Mouse (Mus musculus) heart, embryonic 16.5 days (tissue): ENCODE data around the gene Ankrd13b. TPM values are rescaled to one million over a fixed set of nuclear protein-coding genes. Genes with fewer than 3 reads are reported as not detected.

Experiments used
- ATAC-seq: fragments of 200-750 bp; cut with Nextera tagmentation; replicated peaks from 2 replicates; pipeline ENCODE4 v1.8.0; 2017; ENCODE audit warnings: moderate number of reproducible peaks; ENCODE audit not compliant: insufficient read depth, low FRiP score; ENCODE audit errors: extremely low read depth
- H3K27ac ChIP-seq: fragments of 300-500 bp; sonication (generic); 2 replicates; pipeline ENCODE4 v1.5.1; 2014; ENCODE audit warnings: mild to moderate bottlenecking, low read length, control low read depth, moderate library complexity
- H3K27me3 ChIP-seq: fragments of 300-500 bp; sonication (generic); 2 replicates; pipeline ENCODE4 v1.6.1; 2014; ENCODE audit warnings: low read length, mixed read lengths; ENCODE audit not compliant: control insufficient read depth, insufficient read depth
- H3K36me3 ChIP-seq: fragments of 300-500 bp; sonication (generic); 2 replicates; pipeline ENCODE4 v1.6.1; 2014; ENCODE audit not compliant: control insufficient read depth, insufficient read depth
- H3K4me1 ChIP-seq: fragments of 300-500 bp; sonication (generic); 2 replicates; pipeline ENCODE4 v1.6.1; 2014; ENCODE audit warnings: low read length, mixed read lengths; ENCODE audit not compliant: control insufficient read depth, insufficient read depth
- H3K4me2 ChIP-seq: fragments of 300-500 bp; sonication (generic); 2 replicates; pipeline ENCODE4 v1.6.1; 2014; ENCODE audit warnings: low read depth, mild to moderate bottlenecking, control low read depth, low read length
- H3K4me3 ChIP-seq: fragments of 300-500 bp; sonication (generic); 2 replicates; pipeline ENCODE4 v1.5.1; 2014; ENCODE audit warnings: mild to moderate bottlenecking, control low read depth, low read length
- H3K9ac ChIP-seq: fragments of 300-500 bp; sonication (generic); 2 replicates; pipeline ENCODE4 v1.6.1; 2014; ENCODE audit warnings: low read length, control low read depth
- H3K9me3 ChIP-seq: fragments of 300-500 bp; sonication (generic); replicated peaks from 2 replicates; pipeline ENCODE4 v1.6.1; 2016; ENCODE audit warnings: low read length; ENCODE audit not compliant: control insufficient read depth
- WGBS: fragments of 180-500 bp; shearing (Covaris S2); extraction: QIAGEN DNeasy Blood & Tissue Kit; methylation state at CpG from one replicate; pipeline ENCODE4 v1.1.7; 2014; 5-methylcytosine and 5-hydroxymethylcytosine counted together
- polyA plus RNA-seq: library from polyadenylated mRNA; unstranded; fragments of >200 nt; fragmentation: Nextera tagmentation; extraction: Ambion mirVana; gene quantifications from 2 replicates; pipeline ENCODE4 v1.2.1, GENCODE M21; 2015

The Ankrd13b gene
- polyA plus RNA-seq, 1 experiment from 2014 or later: 2.0 TPM

DNA sequence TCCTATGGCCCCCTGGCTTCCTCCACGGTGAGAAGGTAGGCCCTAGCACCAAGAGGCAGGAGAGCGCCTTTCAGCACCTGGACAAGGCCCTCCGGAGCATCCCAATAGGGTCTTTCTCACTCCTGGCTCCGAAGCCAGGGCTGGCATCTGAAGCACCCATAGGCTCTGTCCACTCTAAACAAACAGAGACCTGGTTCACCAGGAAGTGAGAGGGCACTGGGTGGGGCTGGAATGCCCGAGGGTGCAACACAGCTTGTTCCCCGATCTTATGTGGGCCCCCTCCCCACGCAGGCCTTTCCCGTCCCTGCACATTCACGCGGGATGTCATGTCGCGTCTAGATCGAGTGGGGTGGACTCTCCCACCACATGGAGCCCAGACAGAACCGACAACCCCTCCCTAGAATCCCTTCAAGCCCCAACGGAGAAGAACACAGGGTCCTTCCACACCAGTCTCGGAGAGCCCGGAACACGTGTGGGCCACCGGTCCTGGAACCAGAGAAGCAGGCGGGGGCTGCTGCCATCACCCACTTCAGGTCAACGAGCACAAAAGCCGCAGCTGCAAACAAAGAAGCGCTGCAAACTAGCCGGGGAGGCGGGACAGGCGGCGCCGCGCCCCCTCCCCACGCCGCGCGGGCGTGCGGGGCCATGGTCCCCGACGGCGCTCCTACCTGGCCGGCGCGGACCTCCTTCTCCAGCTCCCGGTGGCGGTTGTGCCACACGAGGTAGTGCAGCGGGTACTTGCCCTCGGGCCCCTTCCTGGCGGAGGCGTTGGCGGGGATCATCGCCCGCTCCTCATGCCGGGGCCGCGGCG, 502 bp downstream of the Ankrd13b start:
- Histone ChIP-seq H3K27ac (no peak overlapping the region), H3K4me2 (peak overlapping the region; percentile 99), H3K4me1 (peaks cover 45% of the 10 kb centered on the region), H3K36me3 (no peaks in the 10 kb centered on the region), H3K4me3 (peak overlapping the region; percentile 87), H3K9ac (peak overlapping the region; percentile 89), H3K27me3 (no peaks in the 10 kb centered on the region), H3K9me3 (no peaks in the 10 kb centered on the region)
- no peak for ATAC-seq
- WGBS: 5% methylated on average over 50 of the region's 55 CpGs

DNA sequence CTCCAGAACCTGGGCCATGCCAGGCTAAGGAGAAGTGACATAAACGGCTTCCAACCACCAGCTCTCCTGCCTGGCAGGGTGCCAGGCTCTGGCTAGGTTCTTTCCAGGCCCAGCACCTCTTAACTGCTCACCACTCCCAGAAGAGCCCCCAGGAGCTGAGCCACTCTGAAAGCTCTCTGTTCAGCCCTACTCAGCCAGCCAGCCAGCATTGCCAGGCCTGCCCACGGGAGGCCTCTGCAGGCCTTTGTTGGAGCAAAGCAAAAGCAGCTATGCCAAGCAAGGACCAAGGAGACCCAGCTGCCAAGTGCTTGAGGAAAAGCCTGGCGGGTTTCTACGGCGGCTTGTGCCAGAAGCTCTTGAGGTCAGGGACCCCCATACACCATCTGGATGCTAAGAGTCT, 2.7 kb downstream of the Ankrd13b start:
- H3K4me1 ChIP-seq: peaks cover 40% of the 10 kb centered on the region
- no peaks in the 10 kb centered on the region for H3K27me3 ChIP-seq
- no peak overlapping the region for H3K9ac ChIP-seq
- no peak overlapping the region for H3K4me3 ChIP-seq
- no peak overlapping the region for H3K27ac ChIP-seq
- no peak for ATAC-seq
- no peaks in the 10 kb centered on the region for H3K9me3 ChIP-seq
- WGBS: 55% methylated on average over 5 of the region's 5 CpGs
- H3K36me3 ChIP-seq: no peaks in the 10 kb centered on the region
- 0 out of 2 replicates have a peak overlapping the region, but pooled peaks have one; percentile 3 for H3K4me2 ChIP-seq

DNA sequence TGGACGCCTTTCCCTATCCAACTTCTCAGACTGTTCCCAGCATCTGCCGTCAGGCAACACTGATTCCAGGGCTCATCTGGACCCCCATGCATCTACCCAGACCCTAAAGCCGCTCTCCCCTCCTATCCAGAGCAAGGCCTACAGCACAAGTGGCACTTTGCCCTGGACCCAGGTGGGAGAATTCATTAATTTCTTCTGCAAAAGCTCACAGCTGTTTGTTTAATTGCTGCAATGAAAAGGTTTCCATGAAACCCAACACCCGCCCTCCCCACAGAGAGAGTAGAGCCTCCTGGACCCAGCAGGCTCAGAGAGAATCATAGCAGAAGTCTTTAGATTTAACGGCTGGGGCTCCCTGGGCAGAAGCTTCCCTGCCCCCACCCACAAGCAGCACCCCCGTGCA, 4.2 kb downstream of the Ankrd13b start:
- no peak for ATAC-seq
- WGBS: 77% methylated on average over 6 of the region's 6 CpGs
- Histone ChIP-seq H3K4me3 (no peak overlapping the region), H3K4me2 (no peak overlapping the region), H3K9ac (no peak overlapping the region), H3K27ac (no peak overlapping the region), H3K36me3 (no peaks in the 10 kb centered on the region), H3K27me3 (no peaks in the 10 kb centered on the region), H3K4me1 (peaks cover 29% of the 10 kb centered on the region), H3K9me3 (no peaks in the 10 kb centered on the region)

DNA sequence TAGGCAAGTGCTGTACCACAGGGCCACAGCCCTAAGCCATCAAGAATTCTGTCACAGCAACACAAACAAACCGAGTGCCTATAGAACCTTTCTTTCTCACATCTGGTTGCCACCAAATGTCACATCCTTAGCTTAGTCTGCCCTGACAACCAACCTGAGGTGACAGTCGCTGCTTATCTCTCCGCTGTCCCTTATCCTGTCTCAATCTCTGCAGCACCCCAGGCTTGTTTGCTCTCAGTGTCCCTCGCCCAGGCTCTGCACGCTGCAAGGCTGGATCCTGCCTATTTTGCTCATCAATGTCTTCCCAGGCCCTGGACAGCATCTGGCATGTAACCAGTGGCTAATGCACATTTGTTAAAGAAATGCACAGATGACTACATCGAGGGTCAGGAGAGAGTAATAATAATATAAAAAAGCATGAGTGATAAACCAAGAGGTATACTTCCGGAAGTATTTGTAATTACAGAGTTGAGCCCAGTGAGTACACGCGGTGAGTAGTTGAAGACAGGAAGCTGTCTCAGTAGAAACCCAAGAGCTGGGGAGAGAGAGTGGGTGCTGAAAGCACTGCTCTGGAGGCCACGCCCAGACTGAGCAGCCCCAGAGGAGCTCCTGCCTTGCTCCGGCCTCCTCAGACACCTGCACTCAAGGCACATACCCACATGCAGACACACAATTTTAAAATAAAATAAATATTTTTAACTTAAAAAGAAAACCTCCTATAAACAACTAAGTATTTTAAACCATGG, 5.8 kb downstream of the Ankrd13b start:
- ATAC-seq: no peak
- no peak overlapping the region for H3K27ac ChIP-seq
- H3K4me1 ChIP-seq: peaks cover 21% of the 10 kb centered on the region
- no peaks in the 10 kb centered on the region for H3K9me3 ChIP-seq
- H3K4me3 ChIP-seq: no peak overlapping the region
- WGBS: 35% methylated on average over 11 of the region's 11 CpGs
- no peak overlapping the region for H3K4me2 ChIP-seq
- H3K27me3 ChIP-seq: no peaks in the 10 kb centered on the region
- H3K9ac ChIP-seq: no peak overlapping the region
- H3K36me3 ChIP-seq: no peaks in the 10 kb centered on the region

DNA sequence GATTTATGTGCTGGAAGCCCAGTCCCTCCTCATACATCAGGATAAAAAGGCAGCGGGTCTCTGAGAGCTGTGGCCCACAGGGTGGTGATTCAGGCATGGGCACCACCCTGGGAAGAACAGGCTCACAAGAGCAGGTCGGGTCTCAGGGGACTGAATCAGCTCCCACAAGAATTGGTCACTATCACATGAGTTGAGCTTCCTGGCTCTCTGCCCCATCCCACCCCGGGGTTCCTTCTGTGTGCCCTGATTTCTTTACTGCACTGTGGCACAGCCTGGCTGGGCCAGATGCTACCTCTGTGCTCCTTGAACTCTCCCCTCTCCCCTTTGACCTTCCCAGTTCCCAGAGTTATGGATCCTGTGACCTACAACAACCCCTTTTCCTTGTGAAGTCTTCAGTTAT, 6.4 kb downstream of the Ankrd13b start:
- 62% methylated on average over 3 of the region's 3 CpGs for WGBS
- no peak overlapping the region for H3K4me3 ChIP-seq
- H3K4me1 ChIP-seq: peaks cover 15% of the 10 kb centered on the region
- no peak for ATAC-seq
- no peak overlapping the region for H3K9ac ChIP-seq
- H3K27ac ChIP-seq: no peak overlapping the region
- no peaks in the 10 kb centered on the region for H3K27me3 ChIP-seq
- H3K9me3 ChIP-seq: no peaks in the 10 kb centered on the region
- no peak overlapping the region for H3K4me2 ChIP-seq
- H3K36me3 ChIP-seq: no peaks in the 10 kb centered on the region

DNA sequence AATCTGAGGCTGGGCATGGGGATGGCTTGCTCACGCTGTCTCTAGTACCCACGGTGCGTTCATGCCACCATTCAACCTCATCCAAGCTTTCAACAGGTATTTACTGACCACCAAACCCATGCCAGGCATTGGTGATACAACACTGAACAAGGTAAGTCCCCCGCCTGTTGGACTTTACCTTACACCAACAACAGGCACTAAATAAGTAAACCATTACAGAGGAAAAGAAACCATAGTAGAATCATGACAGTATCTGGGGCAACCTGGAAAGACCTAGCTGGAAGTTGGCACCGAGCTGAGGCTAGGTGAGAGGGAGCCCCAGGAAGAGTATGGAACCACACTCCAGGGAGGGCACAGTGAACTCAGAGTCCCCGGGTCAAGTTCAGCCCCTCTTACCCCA, 12.6 kb downstream of the Ankrd13b start:
- Histone ChIP-seq H3K36me3 (peaks cover 4% of the 10 kb centered on the region), H3K9me3 (no peaks in the 10 kb centered on the region), H3K4me3 (no peak overlapping the region), H3K27ac (no peak overlapping the region), H3K9ac (no peak overlapping the region), H3K27me3 (no peaks in the 10 kb centered on the region), H3K4me2 (no peak overlapping the region), H3K4me1 (no peaks in the 10 kb centered on the region)
- no peak for ATAC-seq
- WGBS: 84% methylated on average over 6 of the region's 6 CpGs

DNA sequence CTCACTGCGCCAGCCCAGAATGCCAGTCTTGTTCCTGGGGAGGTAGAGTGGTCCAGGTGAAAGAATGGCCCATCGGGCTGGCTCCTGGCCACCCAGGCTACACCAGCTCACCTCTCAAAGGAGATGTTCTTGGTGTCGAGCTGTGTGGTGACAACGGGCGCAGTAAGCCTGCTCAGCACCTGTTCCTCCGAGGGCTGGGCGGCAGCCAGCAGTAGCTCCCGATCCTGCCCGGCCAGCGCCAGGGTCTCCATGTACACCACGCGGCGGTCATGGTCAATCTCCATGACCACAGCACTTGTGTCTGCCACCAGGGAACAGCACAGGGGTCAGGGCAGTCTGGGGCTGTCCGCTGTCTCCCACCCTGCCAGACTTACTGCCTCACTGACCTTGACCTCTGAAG, 13.3 kb downstream of the Ankrd13b start:
- Histone ChIP-seq H3K4me2 (no peak overlapping the region), H3K27me3 (no peaks in the 10 kb centered on the region), H3K9me3 (no peaks in the 10 kb centered on the region), H3K4me1 (no peaks in the 10 kb centered on the region), H3K9ac (no peak overlapping the region), H3K27ac (no peak overlapping the region), H3K4me3 (no peak overlapping the region), H3K36me3 (peaks cover 10% of the 10 kb centered on the region)
- no peak for ATAC-seq
- 93% methylated on average over 14 of the region's 14 CpGs for WGBS

DNA sequence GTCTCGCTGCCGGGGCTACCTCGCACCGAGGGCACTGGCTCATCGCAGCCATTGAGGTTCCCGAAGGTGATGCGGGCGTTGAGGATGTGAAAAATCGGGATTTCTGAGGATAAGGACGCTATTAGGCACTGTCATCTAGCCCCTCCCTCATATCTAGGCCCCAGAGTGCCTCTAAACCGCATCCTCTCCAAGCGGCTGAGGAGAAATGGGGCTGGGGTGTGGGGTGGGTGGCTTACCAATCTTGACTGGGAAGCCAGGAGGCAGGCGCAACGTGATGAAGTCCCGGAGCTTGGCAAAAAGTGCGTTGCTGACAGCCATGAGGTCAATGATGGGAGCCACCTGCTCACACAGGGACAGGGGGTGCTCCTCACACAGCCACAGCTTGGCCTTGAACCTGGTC, 16.7 kb downstream of the Ankrd13b start:
- H3K4me3 ChIP-seq: no peak overlapping the region
- H3K9ac ChIP-seq: no peak overlapping the region
- H3K27me3 ChIP-seq: no peaks in the 10 kb centered on the region
- H3K27ac ChIP-seq: no peak overlapping the region
- 0 out of 2 replicates have a peak, but pooled peaks cover under 1% of the 10 kb centered on the region for H3K4me1 ChIP-seq
- no peak for ATAC-seq
- peaks cover 13% of the 10 kb centered on the region for H3K36me3 ChIP-seq
- no peaks in the 10 kb centered on the region for H3K9me3 ChIP-seq
- WGBS: 85% methylated on average over 16 of the region's 16 CpGs
- H3K4me2 ChIP-seq: no peak overlapping the region

DNA sequence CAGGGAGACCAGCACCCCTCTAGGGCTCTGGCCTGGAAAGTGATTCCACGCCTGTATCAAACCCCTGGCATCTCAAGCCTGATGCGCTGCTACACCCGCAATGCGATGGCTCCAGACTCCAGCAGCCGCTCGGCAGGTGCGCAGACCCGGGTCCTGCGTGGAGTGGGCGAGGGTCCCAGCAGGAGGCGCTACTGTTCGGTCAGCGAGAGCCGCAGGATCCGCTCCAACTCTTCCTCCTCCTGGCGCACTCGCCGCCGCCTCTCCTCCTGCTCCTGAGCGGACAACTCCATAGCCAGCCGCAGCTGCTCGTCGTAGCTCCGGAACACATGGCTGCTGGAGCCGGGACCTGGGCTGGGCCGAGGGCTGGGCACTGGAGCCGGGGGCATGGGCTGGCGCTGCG, 18.1 kb downstream of the Ankrd13b start:
- Histone ChIP-seq H3K4me2 (no peak overlapping the region), H3K36me3 (peaks cover 13% of the 10 kb centered on the region), H3K9ac (no peak overlapping the region), H3K9me3 (no peaks in the 10 kb centered on the region), H3K4me3 (no peak overlapping the region), H3K27me3 (no peaks in the 10 kb centered on the region), H3K27ac (no peak overlapping the region), H3K4me1 (0 out of 2 replicates have a peak, but pooled peaks cover 4% of the 10 kb centered on the region)
- no peak for ATAC-seq
- WGBS: 77% methylated on average over 27 of the region's 29 CpGs
